Mouse (Mus musculus) hindbrain, embryonic 13.5 days (tissue): Measurements from ENCODE around the gene Pax7. TPM values are rescaled to one million over a fixed set of nuclear protein-coding genes. Genes with fewer than 3 reads are reported as not detected.
A peak's percentile ranks its signal among the peaks of the same experiment; 100 is the strongest.

ENCODE experiments used
- ATAC-seq: fragments of 200-750 bp; cut with Nextera tagmentation; 2 replicates; pipeline ENCODE4 v1.8.0; 2017; ENCODE audit warnings: moderate TSS enrichment; ENCODE audit not compliant: low FRiP score
- H3K27ac ChIP-seq: fragments of 300-500 bp; sonication (generic); 2 replicates; pipeline ENCODE4 v1.5.1; 2015; ENCODE audit warnings: inconsistent platforms, mild to moderate bottlenecking, moderate library complexity
- H3K27me3 ChIP-seq: fragments of 300-500 bp; sonication (generic); 2 replicates; pipeline ENCODE4 v1.6.1; 2015; ENCODE audit warnings: mild to moderate bottlenecking, inconsistent platforms
- H3K36me3 ChIP-seq: fragments of 300-500 bp; sonication (generic); 2 replicates; pipeline ENCODE4 v1.6.1; 2015; ENCODE audit warnings: mild to moderate bottlenecking, inconsistent platforms
- H3K4me1 ChIP-seq: fragments of 300-500 bp; sonication (generic); replicated peaks from 2 replicates; pipeline ENCODE4 v1.6.1; 2015; ENCODE audit warnings: inconsistent platforms
- H3K4me2 ChIP-seq: fragments of 300-500 bp; sonication (generic); 2 replicates; pipeline ENCODE4 v1.6.1; 2015; ENCODE audit warnings: inconsistent platforms, mild to moderate bottlenecking, moderate library complexity
- H3K4me3 ChIP-seq: fragments of 300-500 bp; sonication (generic); 2 replicates; pipeline ENCODE4 v1.5.1; 2015; ENCODE audit warnings: mild to moderate bottlenecking, inconsistent platforms
- H3K9ac ChIP-seq: fragments of 300-500 bp; sonication (generic); 2 replicates; pipeline ENCODE4 v1.6.1; 2015; ENCODE audit warnings: mild to moderate bottlenecking, inconsistent platforms
- H3K9me3 ChIP-seq: fragments of 300-500 bp; sonication (generic); 2 replicates; pipeline ENCODE4 v1.6.1; 2016; ENCODE audit warnings: inconsistent platforms
- WGBS: fragments of 180-500 bp; shearing (Covaris S2); methylation state at CpG from one replicate; pipeline ENCODE4 v1.1.7; 2015; 5-methylcytosine and 5-hydroxymethylcytosine counted together
- polyA plus RNA-seq: library from polyadenylated mRNA; unstranded; fragments of >200 nt; fragmentation: Nextera tagmentation; extraction: Ambion mirVana; gene quantifications from 2 replicates; pipeline ENCODE4 v1.2.1, GENCODE M21; 2015

Gene Pax7
- polyA plus RNA-seq, result 0.84 and 1.6 TPM in 2 replicates

DNA sequence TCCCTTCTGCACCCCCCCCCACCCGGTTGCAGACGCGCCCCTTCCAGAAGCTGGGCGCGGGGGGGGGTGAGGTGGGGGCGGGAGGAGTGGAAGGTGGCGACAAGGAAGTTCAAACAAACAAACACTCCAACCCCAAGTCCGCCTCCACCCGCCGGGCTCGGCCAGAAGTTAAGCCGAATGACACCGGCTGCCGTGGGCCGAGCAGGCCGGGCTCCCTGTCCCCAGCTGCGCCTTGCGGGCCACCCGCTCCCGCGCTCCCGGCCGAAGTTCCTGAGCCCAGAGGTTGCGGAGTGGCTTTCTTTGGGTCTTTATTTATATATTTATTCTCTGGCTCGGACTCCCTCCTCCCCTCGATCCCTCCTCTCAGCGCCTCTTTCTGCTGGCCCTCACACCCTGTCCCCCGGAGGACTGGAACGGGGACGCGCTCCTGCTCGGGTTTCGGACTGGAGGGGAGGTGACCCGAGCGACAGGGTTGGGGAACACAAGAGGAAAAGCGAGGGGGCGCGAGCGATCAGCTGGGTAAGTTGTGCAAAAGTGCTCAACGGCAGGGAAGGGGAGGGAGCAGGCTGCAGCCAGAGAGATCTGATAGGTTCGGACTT lies at the start of gene Pax7:
Gene Pax7 (minus strand): TSS at position 493 of the 599 bp plus-strand sequence.
- H3K4me2 ChIP-seq, result peak within 1 kb of the TSS; percentile 52
- H3K36me3 ChIP-seq, result no peaks in the 10 kb centered on the region
- peak within 1 kb of the TSS; percentile 37 for H3K4me3 ChIP-seq
- no peaks in the 10 kb centered on the region for H3K9me3 ChIP-seq
- peaks cover 99% of the 10 kb centered on the region for H3K27me3 ChIP-seq
- H3K9ac ChIP-seq, result peak within 1 kb of the TSS; percentile 64
- under 1% methylated on average over 38 of the region's 41 CpGs for WGBS
- peaks cover 65% of the 10 kb centered on the region for H3K4me1 ChIP-seq
- ATAC-seq, result no peak
- peak within 1 kb of the TSS; percentile 14; the same call in 1 of the 2 replicates for H3K27ac ChIP-seq

- ATAC-seq, result no peak
- no peak overlapping the region for H3K4me3 ChIP-seq
- no peaks in the 10 kb centered on the region for H3K4me1 ChIP-seq
- H3K9ac ChIP-seq, result no peak overlapping the region
- H3K27me3 ChIP-seq, result peaks cover 9% of the 10 kb centered on the region; the same call in 1 of the 2 replicates
- no peaks in the 10 kb centered on the region for H3K36me3 ChIP-seq
- no peaks in the 10 kb centered on the region for H3K9me3 ChIP-seq
- H3K27ac ChIP-seq, result no peak overlapping the region
- no peak overlapping the region for H3K4me2 ChIP-seq
These were observed 48.5 kb upstream of the Pax7 start for GRCm38 (mm10) chr4:139881796-139882195.

DNA sequence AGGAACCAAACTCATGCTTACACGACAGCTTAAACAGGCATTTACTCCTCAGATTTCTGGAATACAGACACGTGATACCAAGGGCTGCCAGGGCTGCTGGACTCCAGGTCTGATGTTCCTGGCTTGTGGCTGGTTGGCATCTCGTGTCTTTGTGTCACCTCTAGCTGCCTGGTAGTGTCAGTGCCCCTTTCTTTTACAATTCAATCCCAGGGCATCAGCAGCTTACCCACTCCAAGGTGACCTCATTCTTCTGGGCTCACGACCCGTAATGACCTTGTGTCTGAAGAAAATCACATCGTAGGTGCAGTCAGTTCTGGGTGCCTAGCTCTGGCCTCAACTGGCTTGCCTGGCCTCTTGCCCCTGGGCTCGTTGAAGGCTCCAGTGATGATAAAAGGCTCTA lies 46.0 kb upstream of the Pax7 start:
- Histone ChIP-seq H3K27me3 (peaks cover 22% of the 10 kb centered on the region; the same call in 1 of the 2 replicates), H3K4me1 (no peaks in the 10 kb centered on the region), H3K9ac (no peak overlapping the region), H3K4me3 (no peak overlapping the region), H3K4me2 (no peak overlapping the region), H3K27ac (no peak overlapping the region), H3K36me3 (no peaks in the 10 kb centered on the region), H3K9me3 (no peaks in the 10 kb centered on the region)
- ATAC-seq, result no peak
- 66% methylated on average over 7 of the region's 7 CpGs for WGBS

DNA sequence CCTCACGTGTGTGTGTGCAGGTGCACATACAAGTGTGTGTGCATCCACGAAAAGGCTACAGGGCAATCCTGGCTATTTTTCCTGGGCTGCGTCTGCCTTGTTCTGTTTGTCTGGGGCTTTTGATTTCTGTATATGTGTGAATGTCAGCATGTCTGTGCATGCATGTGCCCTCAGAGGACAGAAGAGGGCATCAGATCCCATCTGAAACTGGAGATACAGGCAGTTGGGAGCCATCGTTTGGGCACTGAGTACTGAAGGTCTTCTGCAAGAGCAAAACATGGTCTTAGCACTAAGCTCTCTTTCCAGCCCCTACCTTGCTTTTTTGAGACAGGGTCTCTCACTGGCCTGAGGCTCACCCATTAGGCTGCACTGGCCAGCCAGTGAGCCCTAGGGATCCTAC lies 45.1 kb upstream of the Pax7 start:
- Histone ChIP-seq H3K36me3 (no peaks in the 10 kb centered on the region), H3K4me2 (no peak overlapping the region), H3K27ac (no peak overlapping the region), H3K9me3 (no peaks in the 10 kb centered on the region), H3K9ac (no peak overlapping the region), H3K4me1 (no peaks in the 10 kb centered on the region), H3K4me3 (no peak overlapping the region), H3K27me3 (peaks cover 22% of the 10 kb centered on the region; the same call in 1 of the 2 replicates)
- ATAC-seq, result no peak
- 72% methylated on average over 4 of the region's 4 CpGs for WGBS

DNA sequence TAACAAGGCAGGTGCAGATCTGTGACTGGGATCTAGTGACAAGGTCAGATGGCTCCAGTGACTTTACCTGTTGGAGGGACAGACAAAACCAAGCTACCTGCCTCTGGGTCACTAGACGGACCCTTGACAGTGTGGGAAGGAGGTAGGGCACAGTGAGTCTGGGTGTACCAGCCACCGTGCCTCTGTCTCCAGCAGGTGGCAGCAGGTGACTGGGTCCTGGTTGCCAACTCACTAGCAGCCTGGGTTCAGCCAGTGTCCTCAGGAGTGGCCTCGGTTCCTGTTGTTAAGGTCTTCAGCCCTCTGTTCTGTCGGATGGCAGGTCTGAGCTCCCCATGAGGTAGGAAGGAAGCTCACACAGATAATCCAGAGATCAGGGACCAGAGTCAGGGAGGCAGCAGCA lies 43.9 kb upstream of the Pax7 start:
- no peak overlapping the region for H3K9ac ChIP-seq
- no peak overlapping the region for H3K4me3 ChIP-seq
- no peak overlapping the region for H3K4me2 ChIP-seq
- no peaks in the 10 kb centered on the region for H3K36me3 ChIP-seq
- no peaks in the 10 kb centered on the region for H3K4me1 ChIP-seq
- H3K9me3 ChIP-seq, result no peaks in the 10 kb centered on the region
- no peak overlapping the region for H3K27ac ChIP-seq
- WGBS, result 10% methylated on average over 4 of the region's 4 CpGs
- H3K27me3 ChIP-seq, result peaks cover 22% of the 10 kb centered on the region; the same call in 1 of the 2 replicates
- peak; percentile 80 for ATAC-seq

DNA sequence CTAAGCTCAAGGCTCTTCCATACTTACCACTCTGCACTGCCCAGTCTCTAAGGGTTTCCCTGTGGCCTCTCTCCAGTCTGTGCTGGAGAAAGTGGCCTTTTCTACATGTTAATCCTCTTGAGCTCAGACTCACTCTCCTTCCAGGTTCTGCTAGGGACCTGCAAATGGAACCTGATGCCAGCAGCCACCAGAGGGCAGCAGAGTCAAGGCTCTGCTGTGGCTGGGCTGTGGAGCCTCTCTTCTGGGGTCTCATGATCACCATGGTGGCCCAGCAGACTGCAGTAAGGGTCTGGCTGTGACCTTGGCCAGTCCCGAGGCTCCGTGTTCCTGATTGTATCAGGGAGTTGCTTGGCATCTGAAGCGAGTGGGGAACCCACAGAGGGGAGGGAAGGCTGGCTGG lies 39.3 kb upstream of the Pax7 start:
- no peaks in the 10 kb centered on the region for H3K4me1 ChIP-seq
- peak; percentile 64; the same call in 1 of the 2 replicates for ATAC-seq
- H3K9ac ChIP-seq, result 0 out of 2 replicates have a peak overlapping the region, but pooled peaks have one; percentile 10
- H3K4me3 ChIP-seq, result no peak overlapping the region
- H3K27me3 ChIP-seq, result peaks cover 24% of the 10 kb centered on the region; the same call in 1 of the 2 replicates
- no peaks in the 10 kb centered on the region for H3K9me3 ChIP-seq
- no peaks in the 10 kb centered on the region for H3K36me3 ChIP-seq
- no peak overlapping the region for H3K27ac ChIP-seq
- H3K4me2 ChIP-seq, result no peak overlapping the region
- WGBS, result 4% methylated on average over 3 of the region's 3 CpGs

DNA sequence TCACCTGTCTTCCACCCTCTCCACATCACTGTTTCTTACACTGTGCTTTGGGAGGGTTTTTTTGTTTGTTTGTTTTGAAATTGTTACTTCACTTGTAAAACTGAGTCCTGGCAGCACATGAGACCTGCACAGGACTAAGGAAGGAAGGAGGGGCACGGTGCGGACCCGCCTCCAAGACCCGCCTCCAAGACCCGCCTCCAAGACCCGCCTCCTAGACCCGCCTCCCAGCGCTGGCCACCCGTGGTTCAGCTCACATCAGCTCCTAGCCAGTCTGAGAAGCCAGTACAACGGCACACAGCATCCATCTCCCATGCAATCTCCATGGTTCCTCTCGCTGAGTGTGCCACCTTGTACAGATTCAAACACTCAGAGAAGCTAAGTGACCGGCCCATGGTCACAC lies 38.4 kb upstream of the Pax7 start:
- WGBS, result 21% methylated on average over 12 of the region's 12 CpGs
- no peaks in the 10 kb centered on the region for H3K36me3 ChIP-seq
- no peak overlapping the region for H3K4me3 ChIP-seq
- no peak overlapping the region for H3K27ac ChIP-seq
- no peak overlapping the region for H3K4me2 ChIP-seq
- no peaks in the 10 kb centered on the region for H3K4me1 ChIP-seq
- ATAC-seq, result no peak
- peaks cover 21% of the 10 kb centered on the region; the same call in 1 of the 2 replicates for H3K27me3 ChIP-seq
- no peak overlapping the region for H3K9ac ChIP-seq
- H3K9me3 ChIP-seq, result no peaks in the 10 kb centered on the region

DNA sequence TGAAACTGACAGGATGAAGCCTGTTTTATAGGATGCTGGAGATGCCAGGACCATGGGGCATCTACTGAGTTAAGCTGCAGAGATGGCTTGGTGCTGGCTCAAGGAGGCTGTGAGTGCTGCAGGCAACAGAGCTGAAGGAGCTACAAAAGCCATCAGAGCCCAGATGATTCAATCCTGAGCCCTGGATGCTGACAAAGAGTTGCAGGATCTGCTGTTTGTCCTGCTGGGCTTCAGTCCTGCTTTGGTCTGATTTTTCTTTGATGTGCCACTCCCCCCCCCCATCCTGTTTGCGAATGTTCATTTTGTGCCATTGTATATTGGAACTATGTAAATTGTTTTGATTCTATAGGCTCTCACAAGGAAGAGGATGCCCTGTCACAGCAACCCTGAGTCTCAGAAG lies 29.9 kb upstream of the Pax7 start:
- WGBS, result 82% methylated on average over 1 of the region's 1 CpGs

GRCm38 (mm10) chr4:139858635-139859176 lies 25.4 kb upstream of the Pax7 start:
- ATAC-seq, result peak; percentile 46; the same call in 1 of the 2 replicates

More for the DNA sequence above, 29.9 kb upstream of the Pax7 start:
- Histone ChIP-seq H3K4me3 (no peak overlapping the region), H3K4me2 (no peak overlapping the region), H3K27me3 (peaks cover 3% of the 10 kb centered on the region; the same call in 1 of the 2 replicates), H3K36me3 (no peaks in the 10 kb centered on the region), H3K9ac (no peak overlapping the region), H3K27ac (no peak overlapping the region), H3K9me3 (no peaks in the 10 kb centered on the region; the same call in 1 of the 2 replicates), H3K4me1 (no peaks in the 10 kb centered on the region)
- ATAC-seq, result no peak

GRCm38 (mm10) chr4:139852219-139853035 lies 19.1 kb upstream of the Pax7 start:
- H3K36me3 ChIP-seq, result no peaks in the 10 kb centered on the region
- peaks cover 14% of the 10 kb centered on the region for H3K4me1 ChIP-seq
- no peak for ATAC-seq
- H3K27me3 ChIP-seq, result peaks cover 93% of the 10 kb centered on the region
- H3K4me2 ChIP-seq, result peak overlapping the region; percentile 19; the same call in 1 of the 2 replicates
- no peak overlapping the region for H3K9ac ChIP-seq
- H3K27ac ChIP-seq, result no peak overlapping the region
- H3K4me3 ChIP-seq, result peak overlapping the region; percentile 5; the same call in 1 of the 2 replicates
- WGBS, result 3% methylated on average over 25 of the region's 25 CpGs
- H3K9me3 ChIP-seq, result no peaks in the 10 kb centered on the region; the same call in 1 of the 2 replicates

More at GRCm38 (mm10) chr4:139858635-139859176, 25.4 kb upstream of the Pax7 start:
- Histone ChIP-seq H3K4me1 (no peaks in the 10 kb centered on the region), H3K9me3 (no peaks in the 10 kb centered on the region; the same call in 1 of the 2 replicates), H3K36me3 (no peaks in the 10 kb centered on the region), H3K9ac (no peak overlapping the region), H3K4me2 (no peak overlapping the region), H3K27ac (no peak overlapping the region), H3K4me3 (no peak overlapping the region), H3K27me3 (peaks cover 44% of the 10 kb centered on the region)
- under 1% methylated on average over 13 of the region's 13 CpGs for WGBS

DNA sequence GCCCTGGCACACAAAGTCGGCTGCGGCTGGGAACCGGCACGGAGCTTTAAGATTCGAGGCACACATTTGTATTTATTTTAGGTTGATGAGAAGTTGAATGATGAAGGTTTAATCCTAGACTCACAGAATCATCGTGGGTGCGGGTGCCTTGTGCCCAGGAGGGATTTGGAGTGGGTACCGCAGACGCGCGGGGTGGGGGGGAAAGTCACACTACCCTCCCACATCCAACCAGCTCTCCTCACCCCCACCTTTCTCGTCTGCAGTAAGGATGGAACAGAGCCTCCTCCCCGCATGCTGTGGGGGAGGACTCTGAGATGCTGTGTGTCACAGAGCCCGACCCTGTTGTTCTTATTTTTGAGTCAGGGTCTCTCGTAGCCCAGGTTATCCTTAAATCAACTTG lies 18.1 kb upstream of the Pax7 start:
- WGBS, result 12% methylated on average over 15 of the region's 15 CpGs

GRCm38 (mm10) chr4:139850547-139851170 lies 17.3 kb upstream of the Pax7 start:
- no peak overlapping the region for H3K4me3 ChIP-seq
- no peak overlapping the region for H3K9ac ChIP-seq
- H3K36me3 ChIP-seq, result no peaks in the 10 kb centered on the region
- ATAC-seq, result no peak
- peaks cover 14% of the 10 kb centered on the region for H3K4me1 ChIP-seq
- H3K9me3 ChIP-seq, result no peaks in the 10 kb centered on the region; the same call in 1 of the 2 replicates
- H3K27me3 ChIP-seq, result peaks cover 90% of the 10 kb centered on the region
- no peak overlapping the region for H3K27ac ChIP-seq
- no peak overlapping the region for H3K4me2 ChIP-seq
- 16% methylated on average over 8 of the region's 8 CpGs for WGBS

More for the DNA sequence above, 18.1 kb upstream of the Pax7 start:
- no peak for ATAC-seq
- no peak overlapping the region for H3K27ac ChIP-seq
- H3K27me3 ChIP-seq, result peaks cover 90% of the 10 kb centered on the region
- no peak overlapping the region for H3K4me3 ChIP-seq
- no peaks in the 10 kb centered on the region; the same call in 1 of the 2 replicates for H3K9me3 ChIP-seq
- no peak overlapping the region for H3K4me2 ChIP-seq
- H3K9ac ChIP-seq, result no peak overlapping the region
- peaks cover 14% of the 10 kb centered on the region for H3K4me1 ChIP-seq
- H3K36me3 ChIP-seq, result no peaks in the 10 kb centered on the region
